Mouse (Mus musculus): ENCODE measurements at regions not wholly inside any gene's neighbourhood (a gene's known extent, or its start where the extent isn't known, plus 50 kb on each side); places are given as distances from the start of the nearest gene placed in this dataset.
"Not testable (repeated sequence)": the region's sequence is repeated elsewhere in the genome, so short reads cannot be mapped to it uniquely, and the experiment has no call there.

GRCm38 (mm10) chr2:107869304-107869958 lies 579.0 kb downstream of the Kcna4 start:
- no peak for DNase-seq (ENCODE audit: low spot score)
- intact Hi-C loops (cut with DNase I) = loop anchor here (5.0 kb wide), 2 partner anchors 692 to 787 kb away; no protein-coding TSS in a partner anchor

GRCm38 (mm10) chr2:107879663-107880062 lies 589.2 kb downstream of the Kcna4 start:
- intact Hi-C loops (cut with DNase I) = loop anchor here (5.0 kb wide), 1 partner anchor 902 kb away; no protein-coding TSS in a partner anchor
- no peak for DNase-seq (ENCODE audit: low spot score)

GRCm38 (mm10) chr2:107886063-107886762 lies 595.8 kb downstream of the Kcna4 start:
- DNase-seq (ENCODE audit: low spot score) = no peak
- intact Hi-C loops (cut with DNase I) = no loop called here

- intact Hi-C loops (cut with DNase I) = no loop called here
- no peak for DNase-seq (ENCODE audit: low spot score)
These were observed 597.8 kb downstream of the Kcna4 start for GRCm38 (mm10) chr2:107888245-107888644.

GRCm38 (mm10) chr2:107925116-107925515 lies 634.7 kb downstream of the Kcna4 start:
- intact Hi-C loops (cut with DNase I) = no loop called here
- no peak for DNase-seq (ENCODE audit: low spot score)

GRCm38 (mm10) chr2:107926606-107927005 lies 636.2 kb downstream of the Kcna4 start:
- intact Hi-C loops (cut with DNase I) = no loop called here
- DNase-seq (ENCODE audit: low spot score) = no peak

- DNase-seq (ENCODE audit: low spot score) = no peak
- intact Hi-C loops (cut with DNase I) = no loop called here
These were observed 644.9 kb downstream of the Kcna4 start for GRCm38 (mm10) chr2:107935336-107935735.

GRCm38 (mm10) chr2:107935775-107936174 lies 645.3 kb downstream of the Kcna4 start:
- no peak for DNase-seq (ENCODE audit: low spot score)
- intact Hi-C loops (cut with DNase I) = no loop called here

- intact Hi-C loops (cut with DNase I) = no loop called here
- DNase-seq (ENCODE audit: low spot score) = no peak
These were observed 650.9 kb downstream of the Kcna4 start for GRCm38 (mm10) chr2:107941374-107941773.

GRCm38 (mm10) chr2:107945837-107946451 lies 655.5 kb downstream of the Kcna4 start:
- intact Hi-C loops (cut with DNase I) = no loop called here
- no peak for DNase-seq (ENCODE audit: low spot score)

GRCm38 (mm10) chr2:107955608-107956127 lies 665.2 kb downstream of the Kcna4 start:
- intact Hi-C loops (cut with DNase I); DNase-seq (ENCODE audit: low spot score): not testable (repeated sequence)

- intact Hi-C loops (cut with DNase I); DNase-seq (ENCODE audit: low spot score): not testable (repeated sequence)
These were observed 673.5 kb downstream of the Kcna4 start for GRCm38 (mm10) chr2:107963921-107964320.

GRCm38 (mm10) chr2:107964841-107965240 lies 674.4 kb downstream of the Kcna4 start:
- intact Hi-C loops (cut with DNase I) = no loop called here

GRCm38 (mm10) chr2:107965336-107966306 lies 675.2 kb downstream of the Kcna4 start:
- intact Hi-C loops (cut with DNase I) = no loop called here
- no peak for DNase-seq (ENCODE audit: low spot score)

More at GRCm38 (mm10) chr2:107964841-107965240, 674.4 kb downstream of the Kcna4 start:
- no peak for DNase-seq (ENCODE audit: low spot score)

- no peak for DNase-seq (ENCODE audit: low spot score)
- intact Hi-C loops (cut with DNase I) = no loop called here
These were observed 678.1 kb downstream of the Kcna4 start for GRCm38 (mm10) chr2:107968526-107968925.

GRCm38 (mm10) chr2:107969526-107969925 lies 679.1 kb downstream of the Kcna4 start:
- intact Hi-C loops (cut with DNase I) = no loop called here

GRCm38 (mm10) chr2:107973528-107973927 lies 683.1 kb downstream of the Kcna4 start:
- DNase-seq (ENCODE audit: low spot score) = no peak
- intact Hi-C loops (cut with DNase I) = no loop called here

More at GRCm38 (mm10) chr2:107969526-107969925, 679.1 kb downstream of the Kcna4 start:
- DNase-seq (ENCODE audit: low spot score) = no peak

GRCm38 (mm10) chr2:107994831-107995230 lies 704.4 kb downstream of the Kcna4 start:
- intact Hi-C loops (cut with DNase I) = no loop called here
- DNase-seq (ENCODE audit: low spot score) = no peak

- intact Hi-C loops (cut with DNase I) = no loop called here
These were observed 721.1 kb downstream of the Kcna4 start for GRCm38 (mm10) chr2:108011534-108011933.

GRCm38 (mm10) chr2:108023206-108023605 lies 732.8 kb downstream of the Kcna4 start:
- no peak for DNase-seq (ENCODE audit: low spot score)
- intact Hi-C loops (cut with DNase I) = no loop called here

More at GRCm38 (mm10) chr2:108011534-108011933, 721.1 kb downstream of the Kcna4 start:
- DNase-seq (ENCODE audit: low spot score) = no peak
